Mouse (Mus musculus) embryonic facial prominence, embryonic 15.5 days (tissue): ENCODE data around the gene Cdk14. TPM values are rescaled to one million over a fixed set of nuclear protein-coding genes. Genes with fewer than 3 reads are reported as not detected.

Source experiments
- ATAC-seq: fragments of 200-750 bp; cut with Nextera tagmentation; 2 replicates; pipeline ENCODE4 v1.8.0; 2017; ENCODE audit warnings: low read depth, moderate TSS enrichment; ENCODE audit not compliant: insufficient number of reproducible peaks, low FRiP score, low TSS enrichment
- H3K27ac ChIP-seq: fragments of 300-500 bp; sonication (generic); replicated peaks from 2 replicates; pipeline ENCODE4 v1.5.1; 2015; ENCODE audit warnings: mild to moderate bottlenecking, inconsistent platforms
- H3K27me3 ChIP-seq: fragments of 300-500 bp; sonication (generic); 2 replicates; pipeline ENCODE4 v1.6.1; 2015; ENCODE audit warnings: inconsistent platforms
- H3K36me3 ChIP-seq: fragments of 300-500 bp; sonication (generic); 2 replicates; pipeline ENCODE4 v1.6.1; 2015; ENCODE audit warnings: mild to moderate bottlenecking, inconsistent platforms
- H3K4me1 ChIP-seq: fragments of 300-500 bp; sonication (generic); 2 replicates; pipeline ENCODE4 v1.6.1; 2015; ENCODE audit warnings: inconsistent platforms
- H3K4me2 ChIP-seq: fragments of 300-500 bp; sonication (generic); replicated peaks from 2 replicates; pipeline ENCODE4 v1.6.1; 2015; ENCODE audit warnings: mild to moderate bottlenecking, inconsistent platforms
- H3K4me3 ChIP-seq: fragments of 300-500 bp; sonication (generic); replicated peaks from 2 replicates; pipeline ENCODE4 v1.5.1; 2015; ENCODE audit warnings: mild to moderate bottlenecking, inconsistent platforms
- H3K9ac ChIP-seq: fragments of 300-500 bp; sonication (generic); 2 replicates; pipeline ENCODE4 v1.6.1; 2015; ENCODE audit warnings: inconsistent platforms
- H3K9me3 ChIP-seq: fragments of 300-500 bp; sonication (generic); replicated peaks from 2 replicates; pipeline ENCODE4 v1.6.1; 2016; ENCODE audit warnings: inconsistent platforms
- WGBS: fragments of 180-500 bp; shearing (Covaris S2); methylation state at CpG from one replicate; pipeline ENCODE4 v1.1.7; 2015; 5-methylcytosine and 5-hydroxymethylcytosine counted together
- polyA plus RNA-seq: library from polyadenylated mRNA; unstranded; fragments of >200 nt; fragmentation: Nextera tagmentation; extraction: Ambion mirVana; gene quantifications from 2 replicates; pipeline ENCODE4 v1.2.1, GENCODE M21; 2015

The Cdk14 gene
- 24.5 and 26.2 TPM in 2 replicates for polyA plus RNA-seq

GRCm38 (mm10) chr5:5419992-5420455, at the start of gene Cdk14:
Gene Cdk14, minus strand, starts transcription at chr5:5420312.
- no peak for ATAC-seq
- WGBS = 86% methylated on average over 9 of the region's 9 CpGs
- Histone ChIP-seq H3K9me3 (no peaks in the 10 kb centered on the region), H3K27ac (no peak within 1 kb of the TSS), H3K9ac (no peak within 1 kb of the TSS), H3K27me3 (no peaks in the 10 kb centered on the region), H3K4me3 (no peak within 1 kb of the TSS), H3K4me1 (no peaks in the 10 kb centered on the region), H3K36me3 (no peaks in the 10 kb centered on the region), H3K4me2 (no peak within 1 kb of the TSS)

- H3K9ac ChIP-seq = no peak overlapping the region
- no peaks in the 10 kb centered on the region for H3K9me3 ChIP-seq
- H3K4me1 ChIP-seq = no peaks in the 10 kb centered on the region
- WGBS = 60% methylated on average over 1 of the region's 1 CpGs
- H3K4me3 ChIP-seq = no peak overlapping the region
- H3K27ac ChIP-seq = no peak overlapping the region
- H3K27me3 ChIP-seq = no peaks in the 10 kb centered on the region
- H3K36me3 ChIP-seq = no peaks in the 10 kb centered on the region
- ATAC-seq = no peak
- H3K4me2 ChIP-seq = no peak overlapping the region
Observed at GRCm38 (mm10) chr5:5465256-5465655, 45.1 kb upstream of the Cdk14 start.

GRCm38 (mm10) chr5:5431746-5432438, 11.8 kb upstream of the Cdk14 start:
- no peak overlapping the region for H3K4me3 ChIP-seq
- WGBS = 55% methylated on average over 5 of the region's 5 CpGs
- H3K27me3 ChIP-seq = no peaks in the 10 kb centered on the region
- no peak overlapping the region for H3K27ac ChIP-seq
- H3K9me3 ChIP-seq = no peaks in the 10 kb centered on the region
- no peaks in the 10 kb centered on the region for H3K36me3 ChIP-seq
- H3K4me2 ChIP-seq = no peak overlapping the region
- no peak for ATAC-seq
- H3K4me1 ChIP-seq = no peaks in the 10 kb centered on the region
- H3K9ac ChIP-seq = no peak overlapping the region

GRCm38 (mm10) chr5:5423723-5424171, 3.6 kb upstream of the Cdk14 start:
- Histone ChIP-seq H3K9ac (no peak overlapping the region), H3K9me3 (no peaks in the 10 kb centered on the region), H3K4me3 (no peak overlapping the region), H3K4me1 (no peaks in the 10 kb centered on the region), H3K27ac (no peak overlapping the region), H3K4me2 (no peak overlapping the region), H3K27me3 (no peaks in the 10 kb centered on the region), H3K36me3 (no peaks in the 10 kb centered on the region)
- 56% methylated on average over 6 of the region's 6 CpGs for WGBS
- ATAC-seq = no peak

- H3K27me3 ChIP-seq = no peaks in the 10 kb centered on the region
- H3K9me3 ChIP-seq = no peaks in the 10 kb centered on the region
- H3K4me3 ChIP-seq = no peak overlapping the region
- H3K36me3 ChIP-seq = no peaks in the 10 kb centered on the region
- no peak overlapping the region for H3K9ac ChIP-seq
- no peaks in the 10 kb centered on the region for H3K4me1 ChIP-seq
- H3K27ac ChIP-seq = no peak overlapping the region
- H3K4me2 ChIP-seq = no peak overlapping the region
- WGBS = 91% methylated on average over 4 of the region's 4 CpGs
- ATAC-seq = no peak
Observed at GRCm38 (mm10) chr5:5423081-5423480, 3.0 kb upstream of the Cdk14 start.

GRCm38 (mm10) chr5:5421439-5421838, 1.3 kb upstream of the Cdk14 start:
- no peak overlapping the region for H3K4me2 ChIP-seq
- H3K4me1 ChIP-seq = no peaks in the 10 kb centered on the region
- no peaks in the 10 kb centered on the region for H3K36me3 ChIP-seq
- no peaks in the 10 kb centered on the region for H3K27me3 ChIP-seq
- H3K4me3 ChIP-seq = no peak overlapping the region
- WGBS = 85% methylated on average over 2 of the region's 2 CpGs
- no peak overlapping the region for H3K27ac ChIP-seq
- no peak for ATAC-seq
- no peak overlapping the region for H3K9ac ChIP-seq
- no peaks in the 10 kb centered on the region for H3K9me3 ChIP-seq

- WGBS = 69% methylated on average over 1 of the region's 1 CpGs
- Histone ChIP-seq H3K36me3 (no peaks in the 10 kb centered on the region), H3K4me2 (no peak overlapping the region), H3K9ac (no peak overlapping the region), H3K27me3 (no peaks in the 10 kb centered on the region), H3K4me1 (no peaks in the 10 kb centered on the region), H3K9me3 (no peaks in the 10 kb centered on the region), H3K4me3 (no peak overlapping the region), H3K27ac (no peak overlapping the region)
- ATAC-seq = no peak
Observed at GRCm38 (mm10) chr5:5419253-5419652, 859 bp downstream of the Cdk14 start.

GRCm38 (mm10) chr5:5414835-5415234, 5.3 kb downstream of the Cdk14 start:
- H3K4me2 ChIP-seq = no peak overlapping the region
- ATAC-seq = no peak

GRCm38 (mm10) chr5:5411886-5412285, 8.2 kb downstream of the Cdk14 start:
- 94% methylated on average over 2 of the region's 2 CpGs for whole genome bisulfite sequencing
- Histone ChIP-seq H3K36me3 (no peaks in the 10 kb centered on the region), H3K9ac (no peak overlapping the region), H3K4me2 (no peak overlapping the region), H3K27ac (no peak overlapping the region), H3K4me1 (no peaks in the 10 kb centered on the region), H3K4me3 (no peak overlapping the region), H3K9me3 (no peaks in the 10 kb centered on the region), H3K27me3 (no peaks in the 10 kb centered on the region)
- no peak for ATAC-seq

More at GRCm38 (mm10) chr5:5414835-5415234, 5.3 kb downstream of the Cdk14 start:
- WGBS = 69% methylated on average over 3 of the region's 3 CpGs
- H3K27me3 ChIP-seq = no peaks in the 10 kb centered on the region
- H3K4me3 ChIP-seq = no peak overlapping the region
- H3K9ac ChIP-seq = no peak overlapping the region
- no peaks in the 10 kb centered on the region for H3K9me3 ChIP-seq
- no peaks in the 10 kb centered on the region for H3K4me1 ChIP-seq
- no peaks in the 10 kb centered on the region for H3K36me3 ChIP-seq
- H3K27ac ChIP-seq = no peak overlapping the region

GRCm38 (mm10) chr5:5401986-5402385, 18.1 kb downstream of the Cdk14 start:
- 62% methylated on average over 4 of the region's 4 CpGs for WGBS
- Histone ChIP-seq H3K4me3 (no peak overlapping the region), H3K4me2 (no peak overlapping the region), H3K9ac (no peak overlapping the region), H3K4me1 (no peaks in the 10 kb centered on the region), H3K36me3 (no peaks in the 10 kb centered on the region), H3K27me3 (no peaks in the 10 kb centered on the region), H3K9me3 (no peaks in the 10 kb centered on the region), H3K27ac (no peak overlapping the region)
- ATAC-seq = no peak

- 55% methylated on average over 3 of the region's 3 CpGs for WGBS
- no peak for ATAC-seq
- no peak overlapping the region for H3K9ac ChIP-seq
Observed at GRCm38 (mm10) chr5:5392786-5393185, 27.3 kb downstream of the Cdk14 start.

More at GRCm38 (mm10) chr5:5392786-5393185, 27.3 kb downstream of the Cdk14 start:
- Histone ChIP-seq H3K4me3 (no peak overlapping the region), H3K4me2 (no peak overlapping the region), H3K4me1 (no peaks in the 10 kb centered on the region), H3K27ac (no peak overlapping the region), H3K9me3 (no peaks in the 10 kb centered on the region), H3K27me3 (no peaks in the 10 kb centered on the region), H3K36me3 (no peaks in the 10 kb centered on the region)
